Mouse (Mus musculus): ENCODE data around the gene Usp2.

DNA sequence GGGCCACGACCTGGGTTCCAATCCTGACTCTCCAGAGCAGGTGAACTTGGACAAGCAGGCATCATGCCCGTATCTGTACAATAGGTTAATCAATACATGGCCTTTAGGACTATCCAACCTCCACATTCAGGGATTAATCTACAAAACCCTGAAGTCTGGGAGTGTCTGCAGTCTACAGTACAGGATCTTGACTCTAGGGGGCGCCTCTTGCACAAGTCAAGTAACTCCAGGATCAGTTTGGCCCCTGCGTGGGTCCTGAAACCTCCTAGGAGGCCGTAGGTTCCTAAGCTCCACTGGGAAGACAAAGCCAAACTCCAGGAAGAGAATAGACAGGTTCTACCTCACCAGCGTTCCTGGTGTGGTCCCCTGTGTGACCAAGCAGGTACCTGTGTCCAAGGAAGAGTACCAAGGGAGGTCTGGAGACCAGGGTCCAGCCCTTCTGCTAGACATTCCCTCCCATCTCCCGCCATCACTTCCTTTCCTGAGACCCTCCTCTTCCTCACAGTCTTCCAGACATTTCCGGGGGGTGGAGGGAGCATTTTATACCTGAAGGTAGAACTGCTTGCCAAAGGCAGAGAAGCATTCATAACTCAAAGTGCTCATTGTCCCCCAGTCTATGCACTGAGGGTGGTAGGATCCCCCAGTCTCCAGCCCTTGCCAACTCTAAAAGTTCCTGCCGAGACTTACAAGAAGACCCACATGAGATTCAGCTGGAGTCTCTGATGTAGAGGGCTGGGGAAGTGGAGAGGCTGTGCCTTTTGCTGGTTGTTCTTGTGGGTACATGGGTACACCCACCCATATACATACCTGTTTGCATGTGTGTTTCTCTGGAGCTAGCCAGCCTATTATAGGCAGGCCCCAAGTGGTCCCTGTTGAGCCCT is 7.8 kb downstream of the Usp2 start:
- TF ChIP-seq CTCF (IDR thresholded peaks at IDR 0.05; ENCODE audit: insufficient read depth, low read depth, low read length) (0 out of 2 replicates have a peak, but pooled peaks have one; percentile 26), POLR2A (IDR thresholded peaks at IDR 0.05; ENCODE audit: insufficient read depth, low read depth, low read length) (no peak)

Data from olfactory bulb, adult 2 months (tissue).